Mouse (Mus musculus) urinary bladder, postnatal 4 days (tissue): ENCODE measurements around the gene Mbnl2.

Experiments used
- DNase-seq, 2 experiments: peaks; one replicate each; pipeline ENCODE4 v3.0.0; 2021 to 2022; ENCODE audit warnings: low spot score in 2 of 2

Gene Mbnl2

DNA sequence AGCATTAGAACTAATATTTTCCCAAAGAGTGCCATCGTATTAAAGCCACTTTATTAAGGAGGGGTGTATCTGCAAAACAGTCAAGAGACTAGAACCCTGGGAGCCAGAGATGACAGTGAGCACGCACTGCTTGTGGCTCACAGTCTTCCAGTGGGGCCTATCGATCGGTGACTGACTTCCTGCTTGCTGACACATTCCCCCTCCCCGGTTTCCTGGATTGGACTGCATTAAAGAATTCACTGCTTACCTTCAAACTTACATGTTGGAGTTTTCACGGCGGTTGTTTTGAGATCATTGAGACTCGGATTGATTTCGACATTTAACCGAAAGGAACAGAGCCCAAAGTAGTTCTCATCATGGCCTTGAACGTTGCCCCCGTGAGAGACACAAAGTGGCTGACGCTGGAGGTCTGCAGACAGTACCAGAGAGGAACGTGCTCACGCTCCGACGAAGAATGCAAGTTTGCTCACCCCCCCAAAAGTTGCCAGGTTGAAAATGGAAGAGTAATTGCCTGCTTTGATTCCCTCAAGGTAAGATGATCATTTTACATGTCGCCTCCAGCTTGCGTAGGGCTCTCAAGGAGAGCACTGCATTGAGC lies 49.5 kb downstream of the Mbnl2 start:
- DNase-seq: peak in 1 of 2 experiments; percentile 45

DNA sequence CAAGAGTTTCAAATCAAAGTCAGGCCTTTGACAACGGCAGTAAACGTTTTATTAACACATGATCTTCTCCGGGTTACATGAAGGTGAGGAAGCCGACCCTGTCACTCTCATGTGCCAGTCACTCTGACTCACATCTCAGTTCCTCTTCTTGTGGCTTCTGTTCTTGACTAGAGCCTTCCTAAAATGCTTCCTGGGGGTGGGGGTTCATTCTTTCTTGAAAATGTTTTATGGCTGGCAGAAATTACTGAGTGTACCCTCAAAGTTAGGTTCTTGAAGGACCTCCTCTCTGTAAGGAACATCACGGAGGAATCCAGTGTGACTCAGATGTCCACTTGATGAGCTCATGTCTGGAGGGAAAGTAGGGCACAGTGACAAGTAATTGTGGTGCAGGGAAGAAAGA lies 50.2 kb downstream of the Mbnl2 start:
- peak in 1 of 2 experiments; percentile 17 for DNase-seq

DNA sequence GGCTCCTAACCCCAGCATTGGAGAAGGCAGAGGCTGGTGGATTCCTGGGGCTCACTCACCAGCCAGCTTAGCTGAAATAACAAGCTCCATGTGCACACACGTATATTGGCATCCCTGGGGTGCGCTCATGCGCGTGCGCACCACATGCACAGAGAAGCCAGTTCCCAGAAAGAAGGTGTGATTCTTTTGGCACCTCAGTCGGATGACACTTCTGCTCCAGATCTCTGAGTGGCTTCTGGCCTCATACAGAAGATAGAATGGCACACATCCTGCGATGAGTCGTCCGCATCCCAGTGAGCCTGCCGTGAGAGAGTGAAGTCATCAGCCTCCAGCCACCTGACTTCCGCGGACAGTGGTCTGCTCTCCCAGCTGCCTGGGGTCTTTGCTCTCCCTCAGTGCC lies 55.0 kb downstream of the Mbnl2 start:
- DNase-seq: peak in 1 of 2 experiments; percentile 52

DNA sequence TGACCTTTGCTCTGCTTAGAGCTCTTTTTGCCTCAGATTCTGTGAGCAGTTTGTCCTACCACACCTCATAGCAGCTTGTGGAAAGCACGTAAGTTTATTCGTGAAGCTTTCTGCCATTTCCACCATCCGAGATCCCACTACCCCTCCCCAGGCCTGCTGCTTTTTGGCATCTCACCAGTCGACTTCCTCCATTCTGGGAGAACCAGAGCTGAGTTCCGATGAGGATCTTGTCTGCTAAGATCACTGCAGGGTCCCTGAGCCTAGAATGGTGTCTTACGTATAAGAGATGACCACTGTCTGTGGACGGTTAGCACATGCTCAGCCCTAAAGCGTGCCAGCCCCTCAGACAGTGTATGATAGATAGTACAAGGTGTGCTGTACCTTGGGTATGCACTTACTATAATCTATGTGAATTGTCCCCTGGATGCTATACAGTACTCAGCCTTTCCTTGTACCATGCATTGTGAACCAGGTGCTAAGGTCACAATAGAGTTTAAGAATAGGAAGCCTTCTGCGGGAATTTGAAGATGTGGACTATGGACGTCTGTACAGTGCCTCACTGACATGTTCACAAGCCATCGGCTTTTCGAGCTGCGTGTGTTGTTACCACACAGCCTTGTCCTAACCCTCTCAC lies 55.5 kb downstream of the Mbnl2 start:
- DNase-seq: peak in 1 of 2 experiments; percentile 16

DNA sequence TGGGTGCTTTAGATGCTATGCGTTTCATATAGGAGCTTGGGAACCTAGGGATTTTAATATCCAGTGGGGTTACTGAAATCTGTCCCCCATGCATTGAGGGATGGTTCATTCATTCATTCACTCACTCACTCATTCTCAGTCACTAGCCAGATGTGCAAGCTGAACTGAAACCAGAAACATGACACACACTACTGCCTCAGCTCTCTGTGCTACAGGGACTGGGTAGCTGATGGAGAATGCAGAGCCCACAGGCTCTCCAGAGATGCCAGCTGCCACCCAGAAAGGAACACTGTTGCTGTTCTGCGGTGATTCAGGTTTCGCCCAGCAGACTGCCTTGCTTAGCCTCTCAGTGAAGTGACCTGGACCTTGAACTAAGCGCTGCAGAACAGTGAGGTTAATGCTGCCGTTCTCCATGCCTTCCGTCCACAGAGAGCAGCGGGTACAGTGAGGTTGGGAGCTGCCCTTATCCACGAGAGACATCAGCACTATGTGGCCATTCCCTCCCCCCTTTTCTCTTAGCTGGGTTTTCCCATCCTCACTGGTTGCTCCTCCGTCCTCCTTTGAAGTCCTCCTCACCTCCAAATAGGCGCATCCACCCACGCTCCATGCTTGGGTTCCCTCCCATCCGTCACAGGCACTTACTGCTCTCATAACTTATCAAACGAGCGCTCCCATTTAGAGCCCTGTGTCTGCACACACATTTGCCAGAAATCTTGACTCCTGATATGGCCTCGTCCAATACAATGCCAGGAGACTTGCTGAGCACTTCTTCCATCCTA lies 58.2 kb downstream of the Mbnl2 start:
- DNase-seq: peak in 1 of 2 experiments; percentile 42

DNA sequence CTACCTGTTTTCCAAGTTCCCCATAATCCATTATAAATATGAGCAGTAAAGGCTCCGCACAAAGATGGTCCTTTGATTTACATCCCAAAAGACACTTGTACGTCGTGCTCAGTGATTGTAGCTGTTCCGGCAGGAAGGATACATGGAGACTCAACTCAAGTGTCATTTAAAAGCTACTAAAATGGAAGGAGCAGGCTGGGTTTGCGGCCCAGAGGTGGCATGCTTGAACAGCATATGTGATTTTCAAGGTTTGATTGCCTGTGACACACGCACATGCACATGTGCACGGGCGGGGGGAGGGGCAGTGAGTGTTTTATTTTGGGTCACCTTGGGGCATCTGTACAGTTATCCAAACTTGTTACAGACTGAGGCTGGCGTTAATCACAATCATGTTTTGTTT lies 59.9 kb downstream of the Mbnl2 start:
- DNase-seq: peak in 1 of 2 experiments; percentile 34

DNA sequence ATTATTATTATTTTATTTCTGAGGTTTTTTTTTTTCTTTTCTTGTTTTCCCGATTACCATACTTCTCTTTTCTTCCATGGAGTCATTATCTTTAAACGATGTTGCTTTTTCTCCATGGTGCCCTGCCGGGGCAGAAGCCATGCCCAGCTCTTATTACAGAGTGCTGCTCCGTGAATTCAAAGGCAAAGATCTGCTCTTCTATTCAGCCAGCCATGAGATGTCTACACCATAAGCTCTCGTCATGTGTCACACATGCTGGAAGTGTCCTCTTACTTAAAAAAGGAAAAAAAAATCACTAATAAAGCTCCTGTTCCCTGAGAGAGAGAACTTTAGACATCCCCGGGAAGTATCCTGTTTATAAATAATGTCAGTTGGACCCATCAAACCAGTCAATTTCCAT lies 60.4 kb downstream of the Mbnl2 start:
- DNase-seq: peak in 1 of 2 experiments; percentile 8

DNA sequence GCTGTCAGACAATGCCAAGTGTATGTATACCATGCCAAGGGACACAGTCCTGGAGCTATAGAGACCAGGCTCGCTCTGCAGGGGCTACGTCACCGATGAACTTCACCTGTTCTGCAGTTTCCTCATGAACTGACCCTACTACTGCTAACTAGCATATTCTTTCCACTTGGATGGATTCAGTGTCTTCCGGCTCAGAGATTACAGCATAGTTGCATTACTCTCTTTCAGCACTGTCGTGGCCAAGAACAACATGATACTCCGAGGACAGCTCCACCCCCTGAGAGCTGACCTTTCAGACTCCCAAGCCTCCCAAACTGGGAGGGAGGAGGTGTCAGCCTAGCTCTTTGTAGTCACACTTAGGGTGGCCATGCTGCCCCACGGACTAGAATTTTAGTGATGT lies 60.9 kb downstream of the Mbnl2 start:
- peak in 1 of 2 experiments; percentile 52 for DNase-seq

DNA sequence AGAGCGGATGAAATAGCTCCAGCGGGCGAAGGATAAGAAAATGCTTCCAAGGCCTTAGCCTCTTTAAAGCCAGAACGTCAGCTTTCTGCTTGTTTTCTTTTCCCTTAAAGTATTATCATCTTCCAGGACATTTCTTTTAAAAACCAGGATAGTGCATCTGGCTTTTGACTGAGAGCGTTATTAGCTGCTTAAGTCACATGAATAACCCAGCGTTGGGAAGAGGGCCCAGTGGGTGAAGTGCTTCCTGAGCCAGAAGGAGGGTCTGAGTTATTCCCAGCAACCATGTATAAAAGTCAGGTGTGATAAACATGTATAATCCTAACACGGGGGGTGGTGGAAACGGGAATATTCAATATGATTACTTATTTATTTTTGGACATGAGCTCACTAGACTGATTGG lies 61.4 kb downstream of the Mbnl2 start:
- peak in 1 of 2 experiments; percentile 19 for DNase-seq

DNA sequence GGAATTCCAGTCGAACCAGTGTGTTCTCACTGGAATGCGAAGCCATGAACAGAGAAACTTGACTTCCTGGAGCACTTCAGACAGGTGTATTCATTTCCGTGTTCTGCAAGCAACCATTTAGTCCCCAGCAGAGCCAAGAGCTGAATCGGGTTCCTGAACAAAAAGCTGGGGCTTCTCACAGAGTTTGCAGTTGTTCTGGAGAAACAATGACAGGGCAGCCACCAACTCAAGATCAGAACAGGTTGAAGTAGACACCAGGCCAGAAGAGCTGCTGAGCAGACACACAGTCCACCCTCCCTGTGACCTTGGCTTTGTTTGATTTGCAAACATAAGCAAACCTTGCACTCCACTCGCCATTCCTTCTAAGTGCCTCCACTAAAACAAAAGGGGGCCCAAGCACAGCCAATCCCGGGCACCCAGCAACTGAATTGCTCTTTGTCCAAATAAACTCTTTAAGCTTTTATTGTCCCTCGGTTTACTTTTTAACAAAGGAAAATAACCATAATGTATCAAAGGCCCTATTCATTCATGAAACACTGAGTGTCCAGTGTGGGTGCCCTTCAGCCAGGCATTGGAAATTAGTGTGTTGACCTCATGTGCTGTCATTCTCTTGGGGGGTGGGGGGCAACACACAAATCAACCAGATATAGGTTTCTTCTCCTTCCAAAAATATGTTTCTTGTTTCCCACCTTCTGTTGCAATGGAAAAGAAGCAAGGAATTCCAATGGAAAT lies 62.4 kb downstream of the Mbnl2 start:
- peak in 1 of 2 experiments; percentile 35 for DNase-seq

DNA sequence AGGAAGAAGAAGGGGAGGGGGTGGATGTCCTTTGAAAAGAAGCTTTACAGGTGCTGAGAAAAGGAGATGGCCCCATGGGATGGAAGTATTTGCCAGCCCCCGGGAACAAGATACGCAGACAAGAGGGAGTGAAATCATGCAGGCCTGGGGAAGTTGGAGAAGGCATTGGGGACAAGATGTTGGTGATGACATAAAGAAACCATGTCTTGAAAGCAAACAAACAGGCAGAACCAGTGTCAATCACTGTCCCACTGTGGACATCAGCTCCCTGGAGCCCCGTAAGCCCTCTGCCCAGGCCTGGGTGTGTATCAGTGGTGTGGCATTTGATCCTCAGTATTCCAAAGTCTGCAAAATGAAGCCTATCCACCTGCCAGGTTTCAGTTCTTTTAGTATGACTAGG lies 63.2 kb downstream of the Mbnl2 start:
- peak in 1 of 2 experiments; percentile 28 for DNase-seq

DNA sequence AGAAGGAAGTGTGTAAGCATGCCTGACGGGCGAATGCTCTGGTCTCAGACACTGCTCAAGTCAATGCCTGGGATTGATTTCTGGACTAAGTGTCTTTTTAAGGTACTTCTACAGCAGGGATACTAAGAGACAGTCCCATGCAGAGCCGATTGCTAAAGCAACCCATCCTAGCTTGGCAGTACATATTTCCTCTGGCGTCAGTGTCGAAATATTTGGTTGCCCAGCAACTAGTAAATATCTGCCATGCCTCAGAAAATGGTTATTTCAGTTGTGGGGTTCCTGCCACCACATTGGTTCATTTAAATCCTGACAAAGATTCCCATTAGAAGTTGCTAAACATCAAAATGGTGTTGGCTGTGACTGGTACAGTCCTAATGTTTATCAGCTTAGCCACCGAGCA lies 66.4 kb downstream of the Mbnl2 start:
- DNase-seq: peak in 1 of 2 experiments; percentile 26

DNA sequence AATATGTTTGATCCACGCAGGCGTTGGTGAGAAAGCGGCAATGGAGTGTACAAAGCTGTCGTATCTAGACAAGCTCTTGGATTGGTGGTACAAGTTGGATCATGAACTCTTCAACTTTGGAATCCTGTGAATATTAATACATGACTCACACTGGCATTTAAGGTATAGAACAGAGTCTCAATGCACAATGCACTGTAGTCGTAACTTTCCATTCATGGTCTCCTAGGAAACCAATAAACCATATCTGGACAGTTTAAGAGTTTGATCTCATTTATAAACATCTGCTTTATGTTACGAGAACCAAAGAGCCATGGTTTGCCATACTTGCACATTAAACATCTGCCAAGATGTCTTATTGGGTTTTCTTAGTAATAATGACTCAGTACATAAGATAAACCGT lies 66.9 kb downstream of the Mbnl2 start:
- peak in 1 of 2 experiments; percentile 28 for DNase-seq

DNA sequence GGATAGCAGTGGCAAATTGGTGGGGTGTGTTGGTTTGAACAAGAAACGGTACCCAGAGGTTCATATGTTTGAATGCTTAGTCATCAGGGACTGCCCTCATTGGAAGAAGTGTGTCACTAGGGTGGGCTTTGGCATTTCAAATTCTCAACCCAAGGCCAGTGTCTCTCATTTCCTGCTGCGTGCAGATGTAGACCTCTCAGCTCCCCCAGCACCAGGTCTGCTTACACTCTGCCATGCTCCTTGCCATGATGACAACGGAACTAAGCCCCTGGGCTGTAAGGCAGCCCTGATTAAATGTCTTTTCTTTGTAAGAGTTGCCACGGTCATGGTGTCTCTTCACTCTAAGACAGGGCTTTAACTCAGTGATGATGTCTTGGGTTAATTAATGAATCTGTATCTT lies 69.2 kb downstream of the Mbnl2 start:
- DNase-seq: peak in 1 of 2 experiments; percentile 12

DNA sequence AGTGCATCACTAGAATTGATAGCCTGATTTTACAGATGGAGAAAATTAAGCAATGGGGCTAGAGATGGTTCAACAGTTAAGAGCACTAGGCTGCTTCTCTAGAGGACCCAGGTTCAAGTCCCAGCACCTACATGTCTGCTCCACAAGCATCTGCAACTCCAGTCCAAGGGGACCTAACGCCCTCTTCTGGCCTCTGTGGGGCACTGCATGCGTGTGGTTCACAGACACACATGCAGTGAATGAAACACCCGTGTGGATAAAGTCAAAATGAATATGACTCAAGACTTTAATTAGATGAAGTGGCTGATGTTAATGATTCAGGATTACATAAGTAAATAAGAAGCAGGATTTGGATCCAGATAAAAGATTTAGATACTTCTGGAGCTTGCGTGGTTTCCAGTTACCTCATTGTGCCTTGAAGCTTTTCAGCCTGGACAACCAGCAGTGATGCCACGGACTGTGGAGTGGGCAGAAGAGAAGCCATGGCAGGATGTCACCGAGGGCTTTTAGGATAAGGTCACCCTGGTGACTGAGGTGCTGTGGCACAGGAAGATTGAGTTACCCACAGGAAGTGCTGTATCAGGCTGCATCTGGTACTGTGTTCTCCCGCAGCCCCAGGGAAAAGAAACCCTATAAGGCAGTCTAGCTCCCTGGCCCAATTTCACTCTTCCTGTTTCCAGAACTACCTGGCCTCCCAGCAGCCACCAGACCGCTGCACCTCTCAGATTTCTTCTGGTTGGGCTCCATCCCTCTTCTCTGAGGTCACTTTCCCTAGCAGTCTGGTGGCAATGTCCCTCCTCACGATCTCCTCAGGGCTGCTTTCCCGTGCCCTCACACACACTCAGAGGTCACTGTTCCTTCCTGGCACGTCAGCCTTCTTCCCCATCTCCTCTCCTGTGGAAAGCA lies 72.2 kb downstream of the Mbnl2 start:
- peak in 1 of 2 experiments; percentile 50 for DNase-seq

DNA sequence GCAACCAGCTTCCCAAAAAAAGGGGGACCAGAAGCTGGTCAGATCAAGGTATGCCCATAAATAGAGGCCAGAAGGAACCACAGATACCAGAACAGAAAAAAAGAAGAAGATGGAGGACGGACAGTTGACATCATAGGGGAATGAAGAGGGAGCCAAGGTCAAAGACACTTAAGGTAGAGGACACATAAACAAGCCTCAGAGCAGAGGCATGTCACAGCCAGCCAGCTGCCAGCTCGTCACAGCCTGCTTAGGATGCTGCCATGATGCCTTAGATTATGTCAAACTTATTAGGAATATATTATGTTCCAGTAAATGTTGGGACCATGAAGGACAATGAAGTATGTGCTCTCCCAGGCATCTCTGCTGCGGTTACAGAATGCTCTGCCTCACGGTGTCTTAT lies 73.9 kb downstream of the Mbnl2 start:
- peak in 1 of 2 experiments; percentile 4 for DNase-seq

DNA sequence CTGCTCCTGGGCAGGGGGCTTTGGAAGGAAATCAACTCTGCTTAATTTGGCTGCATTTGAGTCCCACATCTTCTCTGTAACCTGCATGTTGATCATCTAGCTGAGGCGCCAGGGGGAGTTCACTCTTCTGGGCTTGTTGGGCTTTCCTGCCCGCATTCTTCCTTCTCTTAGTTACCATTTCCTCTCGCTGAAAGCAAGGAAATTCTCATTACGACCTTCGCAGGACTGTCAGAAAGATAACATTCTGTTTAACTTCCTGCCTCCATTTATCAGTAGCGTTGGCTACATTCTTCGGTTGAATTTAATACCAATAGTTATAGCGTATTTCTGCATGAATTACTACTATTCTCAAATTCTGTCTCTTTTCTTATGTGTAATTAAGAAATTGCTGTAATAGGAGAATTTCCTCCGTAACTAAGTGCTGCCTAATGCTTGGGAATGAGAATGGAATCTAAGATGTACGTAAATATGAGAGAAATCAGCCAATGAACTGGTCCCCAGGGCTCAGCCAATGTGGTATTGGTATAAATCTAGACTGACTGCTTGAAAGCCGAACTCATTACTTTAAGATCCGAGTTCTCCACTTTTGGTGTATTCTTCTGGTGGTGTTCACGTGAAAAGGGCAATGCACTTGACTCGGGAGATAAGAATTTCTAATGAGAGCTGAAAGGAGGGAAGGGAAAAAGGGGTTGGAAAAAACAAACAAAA lies 76.8 kb downstream of the Mbnl2 start:
- no peak for DNase-seq

DNA sequence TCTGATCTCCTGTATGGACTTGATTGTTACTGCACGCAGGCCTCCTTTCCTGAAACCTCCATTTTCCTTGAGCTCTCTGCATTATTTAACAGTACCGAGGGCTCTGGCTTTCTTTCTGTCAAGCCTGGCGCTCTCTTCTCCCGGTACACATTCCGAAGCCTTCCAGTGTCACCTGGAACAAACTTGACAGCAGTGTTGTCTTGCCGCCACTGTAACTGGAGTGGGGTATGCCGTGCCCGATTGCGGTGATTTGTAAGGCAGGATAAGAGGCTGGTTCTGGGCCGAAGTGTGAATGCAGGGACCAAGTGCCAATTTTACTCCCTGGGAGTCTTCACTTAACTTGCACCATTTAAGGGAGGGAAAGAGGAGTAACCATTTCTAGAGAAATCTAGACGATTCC lies 77.7 kb downstream of the Mbnl2 start:
- DNase-seq: no peak

DNA sequence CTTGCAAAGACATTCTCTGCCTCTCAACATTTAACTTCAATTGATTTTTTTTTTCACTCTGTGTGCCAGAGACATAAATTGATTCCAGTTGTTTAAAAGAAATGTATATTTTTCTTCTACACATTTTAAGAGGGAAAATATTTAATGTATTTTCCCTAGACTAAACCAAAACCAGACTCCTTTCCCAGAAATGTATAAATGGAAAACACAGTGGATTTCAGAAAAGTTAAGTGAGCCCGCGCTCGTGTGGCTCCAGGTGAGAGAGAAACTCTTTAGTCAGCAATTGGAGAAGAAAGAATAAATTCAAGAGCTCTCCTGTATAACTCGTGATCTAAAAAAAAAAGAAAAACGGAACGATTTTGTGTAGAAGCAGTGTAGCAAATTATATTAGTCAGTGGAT lies 79.1 kb downstream of the Mbnl2 start:
- no peak for DNase-seq

DNA sequence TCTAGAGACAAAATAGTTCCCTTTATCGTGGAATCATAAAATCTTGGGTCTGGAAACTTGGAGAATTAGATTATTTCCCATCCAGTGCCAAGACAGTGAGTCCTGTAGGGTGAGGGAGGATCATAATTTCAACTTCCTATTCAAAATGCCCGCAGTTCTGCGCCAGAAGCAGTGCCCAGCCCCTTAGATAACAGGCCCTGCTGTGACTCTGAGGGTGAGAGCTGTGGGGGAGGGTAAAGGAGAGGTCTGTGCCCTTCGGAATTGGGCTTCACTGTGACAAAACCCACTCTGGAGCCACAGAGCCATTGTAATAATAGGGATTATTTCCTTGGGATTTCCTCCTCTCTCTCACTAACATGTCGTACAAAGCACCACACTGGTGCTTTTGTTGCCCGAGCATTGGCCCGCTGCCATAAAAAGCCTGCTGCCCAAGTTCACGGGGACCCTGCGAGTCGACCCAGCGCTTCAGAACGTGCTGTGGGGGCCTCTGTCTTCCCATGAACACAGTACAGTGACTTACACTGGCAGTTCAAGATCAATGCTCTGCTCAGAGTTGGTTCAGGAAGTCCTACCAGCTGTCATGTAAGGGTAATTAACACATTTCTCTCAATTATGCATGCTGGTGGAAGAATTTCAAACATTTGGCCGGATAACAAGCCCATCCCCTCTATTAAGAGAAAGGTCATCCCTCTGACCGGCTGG lies 79.7 kb downstream of the Mbnl2 start:
- no peak for DNase-seq
